Mouse (Mus musculus) ES-Bruce4 (cell line): ENCODE data around the gene Nkiras2.

ENCODE experiments used
- CTCF ChIP-seq: IDR thresholded peaks from one replicate; pipeline ENCODE4 v1.8.1; 2011; ENCODE audit warnings: low read depth, low read length
- EP300 ChIP-seq: IDR thresholded peaks from 2 replicates; pipeline ENCODE4 v1.6.1; 2011; ENCODE audit warnings: low read depth, low read length; ENCODE audit not compliant: insufficient read depth
- POLR2A ChIP-seq: IDR thresholded peaks from one replicate; pipeline ENCODE4 v1.8.1; 2011; ENCODE audit warnings: low read length; ENCODE audit not compliant: insufficient read depth

GRCm38 (mm10) chr11:100611627-100612026 is 7.4 kb upstream of the Nkiras2 start:
- TF ChIP-seq CTCF: no peak
- no peak for TF ChIP-seq POLR2A
- no peak for TF ChIP-seq EP300
